Comparison of ENCODE assay signal across 9 mouse cellular contexts in the genomic region with DNA sequence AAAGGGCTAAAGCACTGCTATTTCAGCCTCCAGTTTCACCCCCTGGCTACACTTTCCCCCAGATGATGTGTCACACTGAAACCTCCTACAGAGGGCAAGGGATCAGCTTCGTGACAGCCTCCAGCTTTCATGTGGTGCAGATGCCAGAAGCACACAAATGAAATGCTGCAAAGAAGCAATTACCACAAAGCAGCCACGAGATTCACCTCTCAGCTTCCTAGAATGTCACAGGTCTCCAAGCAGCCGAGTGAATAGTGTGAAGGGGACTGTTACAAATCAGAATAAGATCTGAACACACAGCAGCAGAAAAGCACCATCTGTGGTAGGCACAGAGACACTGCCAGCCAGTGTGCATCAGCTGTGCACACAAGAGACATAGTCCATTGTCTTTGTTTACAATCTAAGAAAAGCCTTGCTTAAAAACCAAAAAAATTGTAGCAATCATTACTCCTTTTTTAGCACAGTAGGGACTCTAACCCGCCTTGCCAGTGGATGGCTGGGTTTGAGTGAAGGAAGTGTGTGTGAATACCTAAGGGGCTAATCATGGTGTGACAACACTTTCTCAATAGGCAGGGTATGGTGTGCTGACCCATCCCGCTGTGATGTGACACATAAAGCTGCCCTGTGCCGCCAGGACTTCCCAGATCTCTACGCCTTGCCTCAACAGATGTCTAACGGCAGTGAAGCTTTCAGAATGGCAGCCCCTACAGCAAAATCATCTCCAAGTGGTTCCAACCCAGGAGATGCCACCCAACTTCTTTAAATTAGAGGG. TPM values are rescaled to one million over a fixed set of nuclear protein-coding genes. Genes with fewer than 3 reads are reported as not detected.
A peak's percentile ranks its signal among the peaks of the same experiment; 100 is the strongest.
DNase-seq lines count a peak whose midpoint lies in the region; ATAC-seq and TF ChIP-seq lines count a peak whose summit lies in the region.
"Had no signal": no experiment of that assay in that cellular context is flagged by ENCODE, and none has a peak within 500 bp of the region (broad histone marks: within the 10 kb centered on the region; RNA-seq: fewer than 3 reads in every experiment).

No protein-coding gene starts in this region.

- 0 out of 2 replicates have a peak overlapping the region, but pooled peaks have one; percentile 14 for H3K9ac ChIP-seq in hindbrain, postnatal 0 days (replicated peaks; ENCODE audit: low read length)
- H3K9ac ChIP-seq: limb, embryonic 12.5 days had no signal

- peak overlapping the region; percentile 77 for H3K27ac ChIP-seq in hindbrain, postnatal 0 days
- H3K27ac ChIP-seq: limb, embryonic 12.5 days had no signal

- no peak for TF ChIP-seq CTCF in hindbrain, postnatal 0 days (IDR thresholded peaks at IDR 0.05; ENCODE audit: low read depth)

- H3K9me3 ChIP-seq in hindbrain, postnatal 0 days (ENCODE audit: low read length): no peaks in the 10 kb centered on the region
- H3K9me3 ChIP-seq: limb, embryonic 12.5 days had no signal

- H3K27me3 ChIP-seq in hindbrain, postnatal 0 days (ENCODE audit: insufficient read depth, low read length): no peaks in the 10 kb centered on the region
- H3K27me3 ChIP-seq: limb, embryonic 12.5 days had no signal

- H3K4me2 ChIP-seq in hindbrain, postnatal 0 days (ENCODE audit: low read depth, low read length): peak overlapping the region; percentile 36
- H3K4me2 ChIP-seq: limb, embryonic 12.5 days had no signal

- WGBS in hindbrain, postnatal 0 days: 11% methylated on average over 8 of the region's 8 CpGs

- no peak overlapping the region for H3K4me3 ChIP-seq in hindbrain, postnatal 0 days (ENCODE audit: low read length)
- H3K4me3 ChIP-seq: limb, embryonic 12.5 days had no signal

- peaks cover 25% of the 10 kb centered on the region for H3K4me1 ChIP-seq in hindbrain, postnatal 0 days (ENCODE audit: insufficient read depth, low read length)

- DNase-seq in kidney, postnatal 4 days: peak; percentile 39 to 49
- no peak for DNase-seq in kidney, postnatal 25 days
- peak; percentile 42 to 51 for DNase-seq in cerebellum, postnatal 25 days
- peak; percentile 45 for DNase-seq in hindbrain, postnatal 0 days (ENCODE audit: low spot score)
- DNase-seq in frontal cortex, postnatal 25 days (ENCODE audit: low spot score in 2 of 2): no peak
- no peak for DNase-seq in MN1 (ENCODE audit: low spot score)
- no peak for DNase-seq in urinary bladder, postnatal 4 days (ENCODE audit: low spot score in 2 of 2)

- peak; percentile 60 for ATAC-seq in hindbrain, postnatal 0 days
- ATAC-seq in monocyte, adult 5-6 weeks (replicated peaks; ENCODE audit: insufficient number of reproducible peaks, low FRiP score, low TSS enrichment, poor library complexity, severe bottlenecking): 0 out of 2 replicates have a peak, but pooled peaks have one; percentile 29

- no peaks in the 10 kb centered on the region for H3K36me3 ChIP-seq in hindbrain, postnatal 0 days (ENCODE audit: insufficient read depth, low read length)
- H3K36me3 ChIP-seq: limb, embryonic 12.5 days had no signal

RNA-seq across cellular contexts. Expression of gene Smap2, which starts 14.5 kb away (rescaled TPM):
- 78.4 and 79.8 TPM in 2 replicates for total RNA-seq in hindbrain, postnatal 0 days (2014; rRNA removed)
- 37.4 and 42.0 TPM in 2 replicates for polyA plus RNA-seq in hindbrain, postnatal 0 days (2015; fragmentation: Nextera tagmentation; extraction: Ambion mirVana)
- total RNA-seq in monocyte, adult 5-6 weeks (2017): 53.3 to 79.2 TPM (median 60.5 TPM) in 3 replicates

RNA-seq across cellular contexts. Expression of gene Col9a2, which starts 36.6 kb away (rescaled TPM):
- 39.8 and 43.5 TPM in 2 replicates for total RNA-seq in hindbrain, postnatal 0 days (2014; rRNA removed)
- polyA plus RNA-seq in hindbrain, postnatal 0 days (2015; fragmentation: Nextera tagmentation; extraction: Ambion mirVana): 22.8 and 23.8 TPM in 2 replicates
- not detected in 3 replicates for total RNA-seq in monocyte, adult 5-6 weeks (2017)

RNA-seq across cellular contexts. Expression of gene Zfp69, which starts 51.1 kb away (rescaled TPM):
- total RNA-seq in hindbrain, postnatal 0 days (2014; rRNA removed): 1.8 and 2.8 TPM in 2 replicates
- 4.5 and 4.8 TPM in 2 replicates for polyA plus RNA-seq in hindbrain, postnatal 0 days (2015; fragmentation: Nextera tagmentation; extraction: Ambion mirVana)
- 2.9 to 7.0 TPM (median 5.2 TPM) in 3 replicates for total RNA-seq in monocyte, adult 5-6 weeks (2017)

Comparison
In these comparisons a context has a peak if more than half of its experiments do, and no peak if none do; other contexts are left out.
1. DNase-seq: peak in kidney, postnatal 4 days (2 of 2), cerebellum, postnatal 25 days (2 of 2) and hindbrain, postnatal 0 days (single experiment); none in kidney, postnatal 25 days (0 of 2), frontal cortex, postnatal 25 days (0 of 2), MN1 (single experiment) and urinary bladder, postnatal 4 days (0 of 2).
2. RNA of gene Col9a2, which starts 36.6 kb away (total RNA-seq): 39.8 to 43.5 TPM in hindbrain, postnatal 0 days; not detected in monocyte, adult 5-6 weeks; every median in the first group is over 10 times any median in the second.